Mouse (Mus musculus) erythroblast, adult 5-6 weeks (primary cell): ENCODE data around the gene Tnfrsf8. TPM values are rescaled to one million over a fixed set of nuclear protein-coding genes. Genes with fewer than 3 reads are reported as not detected.

Source experiments
- ATAC-seq: replicated peaks from 2 replicates; pipeline ENCODE4 v1.8.0; 2016; ENCODE audit warnings: moderate number of reproducible peaks, mild to moderate bottlenecking, moderate TSS enrichment, inconsistent platforms; ENCODE audit not compliant: poor library complexity, low FRiP score, severe bottlenecking
- total RNA-seq, 2 experiments: library from RNA; stranded (forward) in 1 of 2; stranded (reverse) in 1 of 2; fragments of 150-400 nt in 1 of 2; fragments of 200-764, 138-1000 nt in 1 of 2; gene quantifications; 2 replicates each; pipeline versions ENCODE4 v1.2.3 to v1.2.4; 2015 to 2017; ENCODE audit warnings: low replicate concordance in 2 of 2

The Tnfrsf8 gene
- total RNA-seq, 2 experiments from 2014 or later: 0.26 TPM; not detected in 1

DNA sequence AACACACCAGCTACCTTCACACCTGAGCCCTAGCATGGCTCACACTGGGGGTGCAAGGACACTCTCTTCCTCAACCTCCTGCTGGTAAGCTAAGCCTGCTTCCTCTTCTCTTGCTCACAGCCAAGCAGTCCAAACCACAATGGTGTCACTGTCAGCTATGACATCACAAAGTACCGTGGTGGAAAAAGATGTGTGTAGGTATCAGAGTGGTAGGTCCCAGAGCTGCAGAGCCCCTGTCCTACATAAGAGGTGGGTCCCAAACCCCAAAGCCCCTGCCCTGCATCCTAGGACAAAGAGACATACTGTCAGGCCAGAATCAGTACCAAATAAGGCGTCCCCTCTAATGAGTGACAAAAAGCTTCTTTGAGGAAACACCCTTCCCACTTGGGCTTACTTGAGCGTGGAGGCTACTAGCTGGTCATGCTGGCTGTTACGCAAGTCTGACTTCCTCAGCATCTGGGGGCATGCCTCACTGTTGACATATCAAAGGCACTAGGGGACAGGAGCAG is 74.2 kb downstream of the Tnfrsf8 start:
- no peak for ATAC-seq

- ATAC-seq: no peak
Observed at GRCm38 (mm10) chr4:145239049-145239830, 75.7 kb downstream of the Tnfrsf8 start.

DNA sequence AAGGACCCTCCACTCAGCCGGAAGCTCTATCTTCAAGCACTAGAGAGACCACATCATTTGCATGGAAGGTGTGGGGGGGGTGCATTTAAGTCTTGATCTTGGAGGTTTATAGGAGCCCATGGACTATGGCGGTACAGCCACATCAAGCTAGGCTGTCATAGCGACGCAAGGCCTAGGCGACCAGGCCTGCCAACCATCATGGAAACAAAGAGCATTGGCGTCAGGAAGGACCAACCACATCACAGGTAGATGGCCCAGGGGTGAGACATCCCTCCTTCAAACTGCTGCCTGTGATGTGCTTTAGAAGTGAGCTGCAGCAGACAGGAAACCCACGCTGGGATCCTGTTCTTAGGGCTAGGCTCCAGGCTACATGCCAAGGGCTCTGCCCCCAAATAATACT is 78.9 kb downstream of the Tnfrsf8 start:
- no peak for ATAC-seq

GRCm38 (mm10) chr4:145233487-145234228 is 81.3 kb downstream of the Tnfrsf8 start:
- ATAC-seq: no peak

GRCm38 (mm10) chr4:145231732-145232131 is 83.2 kb downstream of the Tnfrsf8 start:
- no peak for ATAC-seq

DNA sequence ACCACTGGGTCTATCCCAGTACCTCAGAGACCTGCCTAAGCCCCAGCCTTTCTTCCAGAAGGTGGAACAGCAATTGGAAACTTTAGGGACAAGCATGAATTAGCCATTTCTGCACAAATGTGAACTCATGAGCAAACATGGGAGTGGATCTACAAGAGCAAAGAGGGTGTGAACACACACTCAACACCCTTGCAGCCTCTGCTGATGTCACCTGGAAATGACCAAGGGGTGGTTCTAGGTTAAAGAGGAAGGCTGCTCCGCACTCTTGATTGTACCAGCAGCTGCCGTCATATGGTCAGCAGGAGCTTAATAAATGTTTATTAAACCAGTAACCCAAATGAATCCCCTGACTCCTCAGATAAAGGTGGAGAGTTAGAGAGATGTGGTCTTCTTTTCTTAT is 84.3 kb downstream of the Tnfrsf8 start:
- ATAC-seq: no peak

DNA sequence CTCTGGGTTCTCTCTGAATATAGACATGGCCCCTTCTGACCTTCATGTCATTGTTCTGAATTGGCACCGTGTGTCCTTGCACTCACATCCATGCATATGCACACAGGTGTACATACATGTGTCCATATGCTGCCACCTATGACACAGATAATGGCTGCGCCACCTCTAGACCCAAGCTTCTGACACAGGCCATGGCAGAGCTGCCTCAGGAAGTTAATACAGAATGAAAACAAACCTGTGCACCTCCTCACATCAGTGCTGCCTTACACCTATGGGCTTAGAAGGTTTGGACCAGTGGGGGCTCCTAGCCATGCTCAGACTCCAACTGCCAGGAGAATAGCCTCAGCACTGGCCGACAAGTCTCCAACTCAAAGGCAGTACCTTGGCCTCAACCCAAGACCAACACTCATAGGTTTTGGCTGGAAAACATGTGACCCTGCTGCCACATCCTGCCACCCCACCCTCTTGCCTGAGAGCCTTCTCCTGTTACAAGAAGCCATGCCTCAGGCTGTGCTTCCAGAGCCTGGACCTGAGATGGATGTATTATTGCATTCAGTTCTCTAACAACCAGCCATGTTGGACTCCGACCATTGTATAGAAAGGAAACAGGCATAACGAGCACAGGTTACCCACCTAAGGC is 85.3 kb downstream of the Tnfrsf8 start:
- ATAC-seq: no peak

DNA sequence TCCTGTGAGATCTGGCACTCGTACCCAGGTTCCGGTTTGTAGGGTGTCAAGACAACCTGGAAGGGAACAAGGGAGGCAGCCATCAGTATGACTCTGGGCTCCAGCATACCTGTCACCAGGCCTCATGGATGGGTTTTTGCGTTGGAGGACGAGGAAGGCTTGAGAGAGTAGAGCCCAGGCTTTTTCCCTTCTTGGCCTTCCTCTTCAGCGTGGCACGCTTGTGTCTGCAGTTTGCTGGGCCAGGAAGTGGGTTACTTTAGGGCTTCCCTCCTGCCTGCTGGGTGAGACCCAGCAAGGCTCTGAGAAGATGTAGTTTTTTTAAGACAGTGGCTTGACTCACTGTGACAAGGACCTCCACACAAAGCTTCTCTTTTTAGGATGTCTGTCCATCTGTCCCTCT is 85.9 kb downstream of the Tnfrsf8 start:
- ATAC-seq: no peak

DNA sequence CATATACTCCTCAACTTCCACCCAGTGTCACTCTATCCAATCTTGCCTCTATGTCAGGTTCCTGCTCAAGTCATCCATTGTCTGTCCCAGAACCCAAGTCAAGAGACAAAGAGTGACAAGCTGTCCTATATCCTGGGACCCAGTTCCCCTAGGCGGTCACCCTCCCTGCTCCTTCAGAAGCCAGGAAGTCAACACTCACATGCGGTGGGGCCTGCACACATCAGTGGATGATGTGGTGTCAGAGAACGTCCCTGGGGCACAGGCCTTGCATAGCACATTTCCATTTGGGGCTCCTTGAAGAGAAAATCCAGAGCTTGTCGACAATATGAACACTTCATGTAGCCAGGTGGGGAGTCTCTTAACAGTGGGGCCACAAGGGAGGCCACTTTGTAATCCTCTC is 90.4 kb downstream of the Tnfrsf8 start:
- no peak for ATAC-seq

- peak; percentile 93 for ATAC-seq
Observed at GRCm38 (mm10) chr4:145222064-145222463, 92.9 kb downstream of the Tnfrsf8 start.

GRCm38 (mm10) chr4:145221379-145221778 is 93.6 kb downstream of the Tnfrsf8 start:
- no peak for ATAC-seq

DNA sequence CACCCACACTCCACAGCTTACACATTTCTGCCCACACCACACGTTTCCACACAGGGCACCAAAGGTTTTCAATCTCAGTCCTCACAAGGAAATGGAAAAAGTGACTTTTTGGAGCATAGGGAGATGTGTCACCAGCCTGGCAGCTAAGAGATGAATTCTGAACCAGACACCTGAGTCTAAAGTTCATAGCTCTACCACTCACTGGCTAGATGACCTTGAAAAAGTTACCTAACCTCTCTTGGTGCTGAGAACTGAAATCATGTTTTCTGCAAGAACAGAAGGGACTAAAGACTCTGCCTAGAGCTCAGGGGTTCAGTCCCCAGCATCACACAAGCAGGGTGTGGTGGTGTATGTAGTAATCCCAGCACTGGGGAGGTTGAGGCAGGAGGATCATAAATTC is 95.0 kb downstream of the Tnfrsf8 start:
- ATAC-seq: no peak

DNA sequence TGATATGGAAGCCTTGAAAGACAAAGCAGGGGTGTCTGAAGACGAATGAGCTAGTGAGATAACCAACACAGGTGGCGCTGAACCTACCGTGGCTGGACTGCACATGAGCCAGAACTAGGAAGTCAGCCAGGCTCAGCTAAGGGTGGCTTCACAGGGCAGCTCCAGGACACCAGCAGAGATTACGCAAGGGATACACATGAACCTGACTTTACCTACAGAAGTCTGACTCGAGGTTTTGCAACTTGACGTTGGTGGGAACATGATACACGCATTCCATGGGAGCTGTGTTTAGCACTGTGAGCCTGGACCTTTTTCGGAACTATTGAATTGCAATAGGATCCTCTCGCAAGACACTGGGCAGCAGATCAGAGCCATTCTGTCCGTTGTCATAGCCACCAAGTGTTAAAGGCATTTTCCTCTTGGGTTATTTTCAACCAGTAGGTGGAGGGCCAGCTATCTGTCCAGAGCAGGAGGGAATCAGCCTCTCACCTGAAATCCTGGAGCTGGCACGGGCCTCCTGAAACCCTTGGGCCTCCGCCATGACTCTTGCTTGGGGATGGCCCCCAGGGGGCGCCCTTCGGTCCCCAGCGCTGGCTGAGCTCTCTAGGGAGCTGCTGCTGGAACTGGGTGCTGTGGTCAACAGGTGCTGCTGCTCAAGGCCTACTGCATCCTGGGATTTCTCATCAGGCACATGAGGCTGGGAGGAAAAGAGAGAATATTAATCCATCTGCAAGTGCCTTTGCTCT is 95.6 kb downstream of the Tnfrsf8 start:
- ATAC-seq: 0 out of 2 replicates have a peak, but pooled peaks have one; percentile 43

GRCm38 (mm10) chr4:145217837-145218236 is 97.1 kb downstream of the Tnfrsf8 start:
- ATAC-seq: no peak

Other genes starting within 250 kb of the Tnfrsf8 start
- gene Vps13d, start 120.2 kb downstream of the Tnfrsf8 start, total RNA-seq (2015; ENCODE audit: low replicate concordance): 33.9 and 44.2 TPM in 2 replicates
- gene Vps13d, start 120.2 kb downstream of the Tnfrsf8 start, total RNA-seq (2017; ENCODE audit: low replicate concordance): 38.5 and 46.0 TPM in 2 replicates
- 10.6 and 19.9 TPM in 2 replicates for gene Tnfrsf1b, start 68.3 kb downstream of the Tnfrsf8 start, total RNA-seq (2015; ENCODE audit: low replicate concordance)
- 10.0 and 12.1 TPM in 2 replicates for gene Tnfrsf1b, start 68.3 kb downstream of the Tnfrsf8 start, total RNA-seq (2017; ENCODE audit: low replicate concordance)
- not detected in 2 replicates for gene Zfp990, start 195.6 kb upstream of the Tnfrsf8 start, total RNA-seq (2015; ENCODE audit: low replicate concordance)
- not detected in 2 replicates for gene Zfp990, start 195.6 kb upstream of the Tnfrsf8 start, total RNA-seq (2017; ENCODE audit: low replicate concordance)